Mouse (Mus musculus): ENCODE measurements around the gene Gm10577.

GRCm38 (mm10) chr4:100974455-100975035 is 46.0 kb downstream of the Gm10577 start:
- no peak for TF ChIP-seq CTCF (IDR thresholded peaks at IDR 0.05; ENCODE audit: low read depth)
- TF ChIP-seq EP300 (IDR thresholded peaks at IDR 0.05; ENCODE audit: low read depth), result no peak

All from liver, embryonic 14.5 days (tissue).